Mouse (Mus musculus): ENCODE measurements around the gene Lmo7. TPM values are rescaled to one million over a fixed set of nuclear protein-coding genes. Genes with fewer than 3 reads are reported as not detected.

The Lmo7 gene
- polyA plus RNA-seq, 1 experiment from 2014 or later: 12.2 TPM

DNA sequence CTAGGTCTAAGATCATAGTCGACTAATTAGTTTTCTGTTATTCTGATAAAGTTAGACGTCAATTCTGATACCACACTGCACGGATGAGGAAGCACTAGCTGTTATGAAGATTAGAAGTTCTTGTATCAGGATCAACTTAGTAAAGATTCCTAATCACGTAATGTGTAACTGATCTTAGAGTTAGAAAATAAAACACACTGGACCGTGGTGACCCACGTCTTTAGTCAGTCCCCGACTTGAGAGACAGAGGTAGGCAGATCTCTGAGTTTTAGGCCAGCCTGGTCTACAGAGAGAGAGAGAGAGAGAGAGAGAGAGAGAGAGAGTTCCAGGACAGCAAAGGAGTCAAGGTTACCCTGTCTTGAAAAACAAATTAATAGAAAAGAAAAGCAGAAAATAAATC lies 18.7 kb downstream of the Lmo7 start:
- no peak overlapping the region for H3K4me2 ChIP-seq
- ATAC-seq (replicated peaks; ENCODE audit: low FRiP score): 0 out of 2 replicates have a peak, but pooled peaks have one; percentile 40
- WGBS: 56% methylated on average over 7 of the region's 7 CpGs
- no peak overlapping the region for H3K27ac ChIP-seq
- H3K36me3 ChIP-seq: no peaks in the 10 kb centered on the region
- H3K9ac ChIP-seq: no peak overlapping the region
- no peak overlapping the region for H3K4me3 ChIP-seq (replicated peaks)
- H3K27me3 ChIP-seq: no peaks in the 10 kb centered on the region
- 0 out of 2 replicates have a peak, but pooled peaks cover 5% of the 10 kb centered on the region for H3K4me1 ChIP-seq
- H3K9me3 ChIP-seq (replicated peaks): no peaks in the 10 kb centered on the region

DNA sequence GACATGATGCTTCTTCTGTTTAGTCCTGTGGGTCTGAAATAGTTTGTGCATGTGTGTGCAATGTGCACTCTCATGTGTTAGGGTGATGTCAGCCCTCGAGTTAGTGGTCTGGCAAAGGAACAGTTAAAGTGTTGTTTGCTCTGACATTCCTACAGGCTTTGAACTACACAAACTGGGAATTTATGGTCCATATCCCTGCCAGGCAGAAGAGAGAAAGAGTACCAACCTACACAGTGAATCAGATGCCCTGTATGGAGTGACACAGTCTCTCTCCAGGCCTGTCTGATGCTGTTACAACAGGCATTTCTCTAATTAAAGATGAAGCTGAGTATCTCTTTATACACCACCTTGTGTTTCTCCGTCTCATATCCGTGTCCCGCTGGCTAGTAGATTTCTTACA lies 21.2 kb downstream of the Lmo7 start:
- Histone ChIP-seq H3K36me3 (no peaks in the 10 kb centered on the region), H3K4me1 (0 out of 2 replicates have a peak, but pooled peaks cover 5% of the 10 kb centered on the region), H3K4me2 (no peak overlapping the region), H3K9ac (no peak overlapping the region), H3K27me3 (no peaks in the 10 kb centered on the region), H3K9me3 (replicated peaks) (no peaks in the 10 kb centered on the region), H3K4me3 (replicated peaks) (no peak overlapping the region), H3K27ac (no peak overlapping the region)
- ATAC-seq (replicated peaks; ENCODE audit: low FRiP score): peak; percentile 56; the same call in 1 of the 2 replicates
- WGBS: 66% methylated on average over 4 of the region's 4 CpGs

DNA sequence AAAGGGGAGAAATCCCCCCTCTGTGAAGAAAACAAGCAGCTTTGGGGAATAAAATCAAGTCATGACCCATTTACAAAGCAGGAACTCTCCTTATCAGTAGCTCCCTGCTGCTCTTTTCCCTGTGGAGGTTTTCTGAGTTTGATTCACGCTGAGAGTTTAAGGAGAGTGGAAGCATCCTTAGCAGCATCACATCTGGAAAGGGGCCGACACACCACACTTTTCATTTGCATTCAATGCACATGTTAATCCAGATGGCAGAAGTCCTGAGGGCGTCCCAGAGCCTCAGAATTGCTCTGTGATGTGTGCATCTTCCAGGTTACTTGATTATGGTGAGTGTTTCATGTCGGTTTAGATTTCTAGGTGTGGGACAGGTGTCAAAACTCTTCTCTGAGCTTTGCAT lies 25.7 kb downstream of the Lmo7 start:
- Histone ChIP-seq H3K4me1 (0 out of 2 replicates have a peak, but pooled peaks cover 5% of the 10 kb centered on the region), H3K9me3 (replicated peaks) (no peaks in the 10 kb centered on the region), H3K36me3 (no peaks in the 10 kb centered on the region), H3K4me2 (no peak overlapping the region), H3K9ac (no peak overlapping the region), H3K27ac (no peak overlapping the region), H3K27me3 (no peaks in the 10 kb centered on the region), H3K4me3 (replicated peaks) (no peak overlapping the region)
- no peak for ATAC-seq (replicated peaks; ENCODE audit: low FRiP score)
- 61% methylated on average over 4 of the region's 4 CpGs for WGBS

DNA sequence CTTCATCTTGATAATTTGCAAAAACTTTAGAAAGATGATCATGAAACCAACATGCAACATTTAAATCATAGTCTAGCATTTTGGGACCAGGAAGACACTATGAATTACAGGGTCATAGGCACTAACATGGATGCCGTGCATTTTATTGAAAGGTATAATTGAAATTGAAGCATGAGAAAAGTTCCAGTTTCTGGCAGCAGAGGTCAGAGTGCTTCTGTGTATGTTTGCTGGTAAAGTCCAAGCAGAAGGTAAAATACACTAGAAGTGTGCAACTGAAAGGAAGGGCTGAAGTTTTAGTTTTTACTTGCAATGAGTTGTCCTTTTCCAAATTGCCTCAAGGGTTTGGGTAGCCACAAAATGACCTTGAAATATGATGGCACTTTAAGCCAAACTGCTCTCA lies 32.5 kb downstream of the Lmo7 start:
- no peak overlapping the region for H3K9ac ChIP-seq
- no peak overlapping the region for H3K27ac ChIP-seq
- no peak overlapping the region for H3K4me2 ChIP-seq
- no peak overlapping the region for H3K4me3 ChIP-seq (replicated peaks)
- no peak for ATAC-seq (replicated peaks; ENCODE audit: low FRiP score)
- no peaks in the 10 kb centered on the region for H3K27me3 ChIP-seq
- H3K4me1 ChIP-seq: no peaks in the 10 kb centered on the region
- no peaks in the 10 kb centered on the region for H3K9me3 ChIP-seq (replicated peaks)
- WGBS: 37% methylated on average over 1 of the region's 1 CpGs
- no peaks in the 10 kb centered on the region for H3K36me3 ChIP-seq

DNA sequence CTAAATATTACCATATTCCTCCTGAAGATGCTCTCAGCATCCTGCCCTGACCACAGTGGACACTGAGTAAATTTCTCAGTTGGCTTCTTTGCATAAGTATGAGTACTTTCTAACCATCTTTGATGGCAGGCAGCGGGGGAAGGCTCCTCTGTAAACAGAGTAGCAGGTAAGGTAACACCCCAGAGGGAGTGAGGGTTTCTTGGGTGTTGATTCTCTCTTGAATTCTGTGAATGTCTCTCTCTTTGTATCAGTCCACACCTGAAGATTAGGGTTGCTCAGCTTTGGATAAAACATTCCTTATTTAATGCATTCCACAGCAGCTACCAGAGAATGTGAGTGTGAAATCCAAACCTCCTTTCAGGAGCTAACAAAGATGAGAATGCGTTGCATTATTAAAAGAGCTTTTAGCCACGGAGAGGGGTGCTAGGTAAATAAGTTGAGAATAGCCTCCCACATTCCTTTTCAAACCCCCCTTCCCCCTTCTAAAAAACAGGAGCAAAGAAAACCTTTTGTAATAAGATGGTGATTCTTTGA lies 34.1 kb downstream of the Lmo7 start:
- Histone ChIP-seq H3K36me3 (no peaks in the 10 kb centered on the region), H3K27ac (no peak overlapping the region), H3K27me3 (no peaks in the 10 kb centered on the region), H3K4me3 (replicated peaks) (no peak overlapping the region), H3K4me2 (no peak overlapping the region), H3K9ac (no peak overlapping the region), H3K9me3 (replicated peaks) (no peaks in the 10 kb centered on the region), H3K4me1 (no peaks in the 10 kb centered on the region)
- no peak for ATAC-seq (replicated peaks; ENCODE audit: low FRiP score)
- 36% methylated on average over 3 of the region's 3 CpGs for WGBS

DNA sequence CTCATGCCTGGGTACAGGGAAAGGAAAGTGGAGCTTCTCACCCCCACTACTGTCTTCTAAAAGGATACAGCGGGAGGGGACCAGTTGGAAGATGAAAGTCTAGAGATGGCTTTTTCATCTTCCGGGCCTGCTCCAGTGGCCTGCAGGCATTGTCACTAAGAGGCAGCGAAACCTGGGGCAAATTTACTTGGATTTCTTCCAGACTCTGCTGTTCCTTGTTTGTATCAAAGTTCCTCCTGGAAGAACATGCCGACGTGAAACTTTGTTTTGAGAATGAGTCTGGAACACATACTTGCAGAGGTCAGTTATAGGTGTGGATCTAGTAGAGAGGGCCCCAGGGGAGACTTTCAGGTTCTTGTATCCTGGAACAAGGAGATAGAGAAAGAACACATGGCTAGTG lies 41.6 kb downstream of the Lmo7 start:
- 89% methylated on average over 5 of the region's 5 CpGs for WGBS
- no peak overlapping the region for H3K9ac ChIP-seq
- no peaks in the 10 kb centered on the region for H3K4me1 ChIP-seq
- no peak overlapping the region for H3K4me2 ChIP-seq
- no peak overlapping the region for H3K4me3 ChIP-seq (replicated peaks)
- no peaks in the 10 kb centered on the region for H3K27me3 ChIP-seq
- no peak overlapping the region for H3K27ac ChIP-seq
- ATAC-seq (replicated peaks; ENCODE audit: low FRiP score): no peak
- no peaks in the 10 kb centered on the region for H3K9me3 ChIP-seq (replicated peaks)
- H3K36me3 ChIP-seq: no peaks in the 10 kb centered on the region

DNA sequence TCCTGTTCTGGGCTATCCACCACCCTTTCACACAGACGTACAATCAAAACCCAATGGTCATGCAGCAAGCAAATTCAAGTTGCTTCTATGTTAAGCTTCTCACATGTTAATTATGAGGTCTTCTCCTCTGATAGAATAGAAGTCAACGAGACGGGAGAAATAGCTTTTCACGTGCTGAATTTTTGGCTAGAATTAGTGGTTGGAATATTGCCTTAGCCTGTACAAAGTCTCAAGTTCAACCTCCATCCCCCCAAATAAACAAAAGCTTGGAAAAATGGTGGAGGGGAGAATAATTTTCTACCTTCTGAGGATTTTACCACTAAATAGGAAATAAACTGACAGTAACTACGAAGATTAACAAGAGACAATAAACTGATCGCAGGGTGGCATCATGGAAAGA lies 42.0 kb downstream of the Lmo7 start:
- no peaks in the 10 kb centered on the region for H3K9me3 ChIP-seq (replicated peaks)
- no peak overlapping the region for H3K9ac ChIP-seq
- no peak for ATAC-seq (replicated peaks; ENCODE audit: low FRiP score)
- H3K4me1 ChIP-seq: no peaks in the 10 kb centered on the region
- WGBS: 92% methylated on average over 6 of the region's 6 CpGs
- H3K27ac ChIP-seq: no peak overlapping the region
- H3K36me3 ChIP-seq: no peaks in the 10 kb centered on the region
- no peaks in the 10 kb centered on the region for H3K27me3 ChIP-seq
- H3K4me3 ChIP-seq (replicated peaks): no peak overlapping the region
- H3K4me2 ChIP-seq: no peak overlapping the region

DNA sequence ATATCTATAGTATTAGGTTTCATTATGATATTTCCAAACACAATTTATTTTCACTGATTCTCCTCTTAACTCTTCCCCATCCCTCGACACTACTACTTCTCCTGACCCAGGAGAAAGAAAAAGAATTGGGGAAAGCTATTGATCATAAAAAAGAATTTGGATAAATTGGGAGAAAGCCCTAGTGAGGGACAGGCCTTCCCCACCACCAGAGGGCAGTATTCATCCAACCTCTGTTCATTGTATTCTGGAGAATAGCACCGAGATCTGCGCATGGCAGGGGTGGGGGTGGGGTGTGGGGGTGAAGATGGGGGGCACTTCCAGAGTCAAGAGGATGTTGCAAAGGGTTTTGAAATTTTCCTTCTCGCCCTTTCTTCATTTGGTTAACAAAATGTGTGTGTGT lies 44.9 kb downstream of the Lmo7 start:
- H3K36me3 ChIP-seq: no peaks in the 10 kb centered on the region
- no peak overlapping the region for H3K9ac ChIP-seq
- no peak for ATAC-seq (replicated peaks; ENCODE audit: low FRiP score)
- no peak overlapping the region for H3K27ac ChIP-seq
- H3K9me3 ChIP-seq (replicated peaks): no peaks in the 10 kb centered on the region
- 63% methylated on average over 4 of the region's 4 CpGs for WGBS
- no peaks in the 10 kb centered on the region for H3K4me1 ChIP-seq
- H3K4me3 ChIP-seq (replicated peaks): no peak overlapping the region
- H3K4me2 ChIP-seq: no peak overlapping the region
- no peaks in the 10 kb centered on the region for H3K27me3 ChIP-seq

DNA sequence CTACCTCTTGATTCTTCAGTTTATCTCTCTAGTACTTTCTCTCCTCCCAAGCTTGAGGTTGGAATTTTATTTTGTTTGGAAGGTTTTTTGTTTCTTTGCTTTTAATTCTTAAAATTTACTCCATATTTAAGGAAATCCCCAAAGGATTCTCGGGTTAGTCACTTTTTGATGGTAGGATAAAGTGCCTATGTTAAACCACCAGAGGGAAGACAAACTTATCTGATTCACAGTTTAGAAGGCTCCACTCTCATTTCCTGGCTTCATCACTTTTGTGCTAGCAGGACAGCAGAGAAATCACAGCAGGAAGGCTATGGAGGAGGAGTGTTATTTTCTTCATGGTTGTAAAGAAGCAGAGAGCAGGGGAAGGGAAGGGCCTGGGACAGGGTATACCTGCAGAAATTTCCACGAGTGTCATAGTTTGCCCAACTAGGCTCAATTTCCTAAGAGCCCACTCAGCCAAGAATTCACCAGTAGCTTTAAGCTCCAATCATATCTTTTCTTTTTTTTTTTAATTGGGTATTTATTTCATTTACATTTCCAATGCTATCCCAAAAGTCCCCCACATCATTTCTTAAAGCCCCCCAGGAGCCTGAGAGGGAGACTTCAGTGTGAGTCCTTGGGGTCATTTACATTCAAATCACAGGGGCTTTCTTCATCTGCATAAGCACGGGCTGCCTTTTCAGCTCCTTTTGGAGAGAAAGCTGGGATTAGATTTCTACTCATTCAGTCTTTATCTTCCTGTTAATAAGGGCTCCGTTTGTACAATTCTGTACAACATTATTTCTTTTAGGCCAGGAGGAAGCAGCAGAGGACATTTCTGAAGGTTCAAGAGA lies 46.8 kb downstream of the Lmo7 start:
- H3K4me1 ChIP-seq: no peaks in the 10 kb centered on the region
- no peak overlapping the region for H3K9ac ChIP-seq
- no peak overlapping the region for H3K27ac ChIP-seq
- no peaks in the 10 kb centered on the region for H3K36me3 ChIP-seq
- no peak overlapping the region for H3K4me3 ChIP-seq (replicated peaks)
- no peak overlapping the region for H3K4me2 ChIP-seq
- H3K9me3 ChIP-seq (replicated peaks): no peaks in the 10 kb centered on the region
- no peaks in the 10 kb centered on the region for H3K27me3 ChIP-seq
- WGBS: 27% methylated on average over 4 of the region's 4 CpGs
- ATAC-seq (replicated peaks; ENCODE audit: low FRiP score): no peak

DNA sequence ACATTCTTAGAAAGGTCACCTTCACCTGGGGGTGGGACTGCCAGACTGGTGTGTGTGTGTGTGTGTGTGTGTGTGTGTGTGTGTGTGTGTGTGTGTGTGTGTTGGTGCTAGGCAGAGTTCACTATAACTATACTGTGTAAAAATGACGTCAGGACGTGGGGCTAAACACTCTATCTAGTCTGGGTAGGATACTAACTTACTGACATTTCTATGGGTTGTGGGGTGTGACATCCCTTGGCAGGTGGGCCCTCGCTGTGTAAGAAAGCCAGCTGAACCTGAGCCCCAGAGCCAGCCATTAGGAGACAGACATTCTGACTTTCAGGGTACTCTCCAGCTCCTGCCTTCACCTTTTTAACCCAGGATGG lies 47.4 kb downstream of the Lmo7 start:
- H3K27ac ChIP-seq: no peak overlapping the region
- H3K27me3 ChIP-seq: no peaks in the 10 kb centered on the region
- no peaks in the 10 kb centered on the region for H3K4me1 ChIP-seq
- no peaks in the 10 kb centered on the region for H3K9me3 ChIP-seq (replicated peaks)
- WGBS: 55% methylated on average over 3 of the region's 3 CpGs
- H3K4me3 ChIP-seq (replicated peaks): no peak overlapping the region
- H3K36me3 ChIP-seq: no peaks in the 10 kb centered on the region
- no peak overlapping the region for H3K9ac ChIP-seq
- H3K4me2 ChIP-seq: no peak overlapping the region
- ATAC-seq (replicated peaks; ENCODE audit: low FRiP score): no peak

DNA sequence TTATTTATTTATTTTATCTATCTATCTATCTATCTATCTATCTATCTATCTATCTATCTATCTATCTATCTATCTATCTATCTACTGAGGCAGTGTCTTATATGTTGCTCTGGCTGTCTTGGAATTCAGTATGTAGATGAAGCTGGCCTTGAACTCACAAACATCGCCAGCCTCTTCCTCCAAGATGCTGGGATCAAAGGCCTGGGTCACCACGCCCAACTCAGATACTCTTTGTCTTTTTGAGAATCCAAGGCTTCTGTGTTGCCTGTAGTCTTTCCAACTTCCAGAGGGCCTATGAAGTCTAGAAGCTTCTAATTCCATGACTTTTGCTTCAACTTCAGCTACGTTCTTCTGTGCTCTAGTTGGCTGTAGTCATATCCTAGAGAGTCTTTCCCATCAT lies 48.7 kb downstream of the Lmo7 start:
- Histone ChIP-seq H3K27ac (no peak overlapping the region), H3K4me3 (replicated peaks) (no peak overlapping the region), H3K36me3 (no peaks in the 10 kb centered on the region), H3K9ac (no peak overlapping the region), H3K27me3 (no peaks in the 10 kb centered on the region), H3K4me2 (no peak overlapping the region), H3K9me3 (replicated peaks) (no peaks in the 10 kb centered on the region), H3K4me1 (no peaks in the 10 kb centered on the region)
- 94% methylated on average over 3 of the region's 3 CpGs for WGBS
- no peak for ATAC-seq (replicated peaks; ENCODE audit: low FRiP score)

DNA sequence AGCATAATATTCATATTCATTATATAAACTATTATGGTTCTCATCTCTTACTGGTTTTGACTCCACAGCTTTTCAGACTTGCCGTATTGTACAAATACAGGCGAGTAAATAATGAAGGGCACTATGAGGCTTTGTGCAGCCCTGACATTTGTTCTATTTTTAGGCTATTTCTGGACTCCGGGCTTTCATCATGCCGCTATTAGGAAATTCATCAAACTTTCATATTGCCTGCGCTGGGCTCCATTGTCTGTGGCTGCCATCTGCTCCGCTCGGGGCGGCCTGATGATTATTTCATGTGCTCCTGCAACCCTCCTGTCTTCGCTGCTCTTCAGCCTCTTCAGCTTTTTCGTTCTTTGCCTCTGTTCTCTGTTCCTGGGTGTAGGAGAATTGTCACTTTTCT lies 50.3 kb downstream of the Lmo7 start:
- 93% methylated on average over 10 of the region's 10 CpGs for WGBS
- Histone ChIP-seq H3K4me3 (replicated peaks) (no peak overlapping the region), H3K9me3 (replicated peaks) (no peaks in the 10 kb centered on the region), H3K27me3 (no peaks in the 10 kb centered on the region), H3K4me2 (no peak overlapping the region), H3K27ac (no peak overlapping the region), H3K36me3 (no peaks in the 10 kb centered on the region), H3K9ac (no peak overlapping the region), H3K4me1 (no peaks in the 10 kb centered on the region)
- no peak for ATAC-seq (replicated peaks; ENCODE audit: low FRiP score)

DNA sequence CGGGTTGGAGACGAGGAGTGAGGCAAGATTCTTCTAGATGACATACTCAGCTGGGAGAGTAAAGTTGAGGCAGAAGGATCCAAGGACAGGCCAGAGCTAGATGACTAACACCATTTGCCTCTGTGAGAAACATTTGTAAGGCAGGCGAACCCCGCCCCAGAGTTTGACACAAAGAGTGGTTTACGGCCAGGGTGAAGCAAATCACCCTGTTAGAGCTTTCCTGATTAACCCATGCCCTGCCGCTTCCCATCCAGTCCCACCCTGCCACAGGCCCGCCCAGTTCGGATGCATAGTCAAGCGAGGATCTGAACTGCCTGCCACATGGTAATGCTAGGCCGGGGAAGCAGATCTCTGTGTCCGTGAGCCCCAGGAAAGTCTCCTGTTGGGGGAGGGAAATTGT lies 51.5 kb downstream of the Lmo7 start:
- Histone ChIP-seq H3K36me3 (no peaks in the 10 kb centered on the region), H3K9me3 (replicated peaks) (no peaks in the 10 kb centered on the region), H3K4me3 (replicated peaks) (no peak overlapping the region), H3K4me1 (no peaks in the 10 kb centered on the region), H3K9ac (no peak overlapping the region), H3K27ac (no peak overlapping the region), H3K27me3 (no peaks in the 10 kb centered on the region), H3K4me2 (no peak overlapping the region)
- ATAC-seq (replicated peaks; ENCODE audit: low FRiP score): no peak
- WGBS: 52% methylated on average over 11 of the region's 11 CpGs

All from kidney, embryonic 15.5 days (tissue).